Mouse (Mus musculus): ENCODE data around the gene C8g. TPM values are rescaled to one million over a fixed set of nuclear protein-coding genes. Genes with fewer than 3 reads are reported as not detected.

C8g gene
- polyA plus RNA-seq, 1 experiment from 2014 or later: 5.5 TPM

- H3K36me3 ChIP-seq (ENCODE audit: control insufficient read depth, insufficient read depth, low read length): peaks cover 22% of the 10 kb centered on the region
- DNase-seq (no peak), ATAC-seq (ENCODE audit: low FRiP score, low TSS enrichment) (no peak)
- 22% methylated on average over 3 of the region's 3 CpGs for WGBS
- H3K27me3 ChIP-seq (ENCODE audit: control insufficient read depth, insufficient read depth, low read length): no peaks in the 10 kb centered on the region
- H3K9ac ChIP-seq (replicated peaks; ENCODE audit: low read length): peak overlapping the region; percentile 82
- peaks cover 19% of the 10 kb centered on the region for H3K4me1 ChIP-seq (ENCODE audit: control insufficient read depth, insufficient read depth, low read length)
- peak overlapping the region; percentile 96 for H3K27ac ChIP-seq (replicated peaks; ENCODE audit: low read depth, low read length)
- H3K4me3 ChIP-seq (replicated peaks; ENCODE audit: low read depth, low read length): peak overlapping the region; percentile 71
- H3K9me3 ChIP-seq (ENCODE audit: control insufficient read depth, low read length): no peaks in the 10 kb centered on the region
- peak overlapping the region; percentile 91 for H3K4me2 ChIP-seq (ENCODE audit: low read length)
Observed at GRCm38 (mm10) chr2:25461407-25461806, 40.1 kb downstream of the C8g start.

GRCm38 (mm10) chr2:25460551-25461309, 40.8 kb downstream of the C8g start, which contains the start of gene Paxx:
Paxx (minus strand) TSS chr2:25461094.
- H3K27ac ChIP-seq (replicated peaks; ENCODE audit: low read depth, low read length): peak within 1 kb of the TSS; percentile 96
- peak within 1 kb of the TSS; percentile 71 for H3K4me3 ChIP-seq (replicated peaks; ENCODE audit: low read depth, low read length)
- H3K9ac ChIP-seq (replicated peaks; ENCODE audit: low read length): peak within 1 kb of the TSS; percentile 82
- peak within 1 kb of the TSS; percentile 91 for H3K4me2 ChIP-seq (ENCODE audit: low read length)
- DNase-seq (peak; percentile 96), ATAC-seq (ENCODE audit: low FRiP score, low TSS enrichment) (peak; percentile 89)
- no peaks in the 10 kb centered on the region for H3K27me3 ChIP-seq (ENCODE audit: control insufficient read depth, insufficient read depth, low read length)
- H3K36me3 ChIP-seq (ENCODE audit: control insufficient read depth, insufficient read depth, low read length): peaks cover 22% of the 10 kb centered on the region
- H3K9me3 ChIP-seq (ENCODE audit: control insufficient read depth, low read length): no peaks in the 10 kb centered on the region
- under 1% methylated on average over 48 of the region's 48 CpGs for WGBS
- H3K4me1 ChIP-seq (ENCODE audit: control insufficient read depth, insufficient read depth, low read length): peaks cover 17% of the 10 kb centered on the region

- peak; percentile 25 for ATAC-seq (ENCODE audit: low FRiP score, low TSS enrichment)
- no peak for DNase-seq
Observed at GRCm38 (mm10) chr2:25460135-25460534, 41.4 kb downstream of the C8g start.

GRCm38 (mm10) chr2:25458911-25459310, 42.6 kb downstream of the C8g start:
- Histone ChIP-seq H3K9ac (replicated peaks; ENCODE audit: low read length) (no peak overlapping the region), H3K4me1 (ENCODE audit: control insufficient read depth, insufficient read depth, low read length) (peaks cover 17% of the 10 kb centered on the region), H3K27me3 (ENCODE audit: control insufficient read depth, insufficient read depth, low read length) (no peaks in the 10 kb centered on the region), H3K27ac (replicated peaks; ENCODE audit: low read depth, low read length) (no peak overlapping the region), H3K9me3 (ENCODE audit: control insufficient read depth, low read length) (no peaks in the 10 kb centered on the region), H3K4me2 (ENCODE audit: low read length) (no peak overlapping the region; the same call in 1 of the 2 replicates), H3K36me3 (ENCODE audit: control insufficient read depth, insufficient read depth, low read length) (peaks cover 22% of the 10 kb centered on the region), H3K4me3 (replicated peaks; ENCODE audit: low read depth, low read length) (no peak overlapping the region)
- DNase-seq (no peak), ATAC-seq (ENCODE audit: low FRiP score, low TSS enrichment) (no peak)
- WGBS: 79% methylated on average over 5 of the region's 5 CpGs

More at GRCm38 (mm10) chr2:25460135-25460534, 41.4 kb downstream of the C8g start:
- Histone ChIP-seq H3K4me1 (ENCODE audit: control insufficient read depth, insufficient read depth, low read length) (peaks cover 17% of the 10 kb centered on the region), H3K4me3 (replicated peaks; ENCODE audit: low read depth, low read length) (peak overlapping the region; percentile 71), H3K4me2 (ENCODE audit: low read length) (peak overlapping the region; percentile 91), H3K9me3 (ENCODE audit: control insufficient read depth, low read length) (no peaks in the 10 kb centered on the region), H3K27ac (replicated peaks; ENCODE audit: low read depth, low read length) (peak overlapping the region; percentile 96), H3K36me3 (ENCODE audit: control insufficient read depth, insufficient read depth, low read length) (peaks cover 22% of the 10 kb centered on the region), H3K9ac (replicated peaks; ENCODE audit: low read length) (peak overlapping the region; percentile 82), H3K27me3 (ENCODE audit: control insufficient read depth, insufficient read depth, low read length) (no peaks in the 10 kb centered on the region)
- WGBS: 31% methylated on average over 5 of the region's 5 CpGs

- H3K9me3 ChIP-seq (ENCODE audit: control insufficient read depth, low read length): no peaks in the 10 kb centered on the region
- peaks cover 17% of the 10 kb centered on the region for H3K4me1 ChIP-seq (ENCODE audit: control insufficient read depth, insufficient read depth, low read length)
- no peak for ATAC-seq (ENCODE audit: low FRiP score, low TSS enrichment)
- no peak overlapping the region for H3K4me3 ChIP-seq (replicated peaks; ENCODE audit: low read depth, low read length)
- no peak overlapping the region for H3K27ac ChIP-seq (replicated peaks; ENCODE audit: low read depth, low read length)
- WGBS: 83% methylated on average over 9 of the region's 9 CpGs
- H3K4me2 ChIP-seq (ENCODE audit: low read length): no peak overlapping the region
- no peak for DNase-seq
- no peaks in the 10 kb centered on the region for H3K27me3 ChIP-seq (ENCODE audit: control insufficient read depth, insufficient read depth, low read length)
- no peak overlapping the region for H3K9ac ChIP-seq (replicated peaks; ENCODE audit: low read length)
- peaks cover 22% of the 10 kb centered on the region for H3K36me3 ChIP-seq (ENCODE audit: control insufficient read depth, insufficient read depth, low read length)
Observed at GRCm38 (mm10) chr2:25457022-25457896, 44.3 kb downstream of the C8g start.

- no peak within 1 kb of the TSS for H3K4me3 ChIP-seq (replicated peaks; ENCODE audit: low read depth, low read length)
- H3K9me3 ChIP-seq (ENCODE audit: control insufficient read depth, low read length): no peaks in the 10 kb centered on the region
- WGBS: 70% methylated on average over 14 of the region's 14 CpGs
Observed at GRCm38 (mm10) chr2:25456205-25456953, 45.1 kb downstream of the C8g start, which contains the start of gene Clic3. Clic3 (plus strand) TSS chr2:25456838.

GRCm38 (mm10) chr2:25452951-25453350, 48.6 kb downstream of the C8g start:
- H3K4me1 ChIP-seq (ENCODE audit: control insufficient read depth, insufficient read depth, low read length): no peaks in the 10 kb centered on the region
- no peaks in the 10 kb centered on the region for H3K9me3 ChIP-seq (ENCODE audit: control insufficient read depth, low read length)
- no peak overlapping the region for H3K4me3 ChIP-seq (replicated peaks; ENCODE audit: low read depth, low read length)
- no peak for DNase-seq
- 48% methylated on average over 1 of the region's 1 CpGs for WGBS
- no peak for ATAC-seq (ENCODE audit: low FRiP score, low TSS enrichment)
- H3K27me3 ChIP-seq (ENCODE audit: control insufficient read depth, insufficient read depth, low read length): no peaks in the 10 kb centered on the region
- H3K36me3 ChIP-seq (ENCODE audit: control insufficient read depth, insufficient read depth, low read length): peaks cover 22% of the 10 kb centered on the region
- H3K4me2 ChIP-seq (ENCODE audit: low read length): no peak overlapping the region
- no peak overlapping the region for H3K9ac ChIP-seq (replicated peaks; ENCODE audit: low read length)
- H3K27ac ChIP-seq (replicated peaks; ENCODE audit: low read depth, low read length): no peak overlapping the region

More at GRCm38 (mm10) chr2:25456205-25456953, 45.1 kb downstream of the C8g start, which contains the start of gene Clic3:
- Histone ChIP-seq H3K4me2 (ENCODE audit: low read length) (no peak within 1 kb of the TSS), H3K4me1 (ENCODE audit: control insufficient read depth, insufficient read depth, low read length) (peaks cover 14% of the 10 kb centered on the region), H3K36me3 (ENCODE audit: control insufficient read depth, insufficient read depth, low read length) (peaks cover 22% of the 10 kb centered on the region), H3K27me3 (ENCODE audit: control insufficient read depth, insufficient read depth, low read length) (no peaks in the 10 kb centered on the region), H3K9ac (replicated peaks; ENCODE audit: low read length) (no peak within 1 kb of the TSS), H3K27ac (replicated peaks; ENCODE audit: low read depth, low read length) (no peak within 1 kb of the TSS)
- ATAC-seq (ENCODE audit: low FRiP score, low TSS enrichment): no peak
- no peak for DNase-seq

Data from midbrain, embryonic 14.5 days (tissue).